Mouse (Mus musculus) embryo, embryonic 9.5 days (tissue): ENCODE measurements at regions not wholly inside any gene's neighbourhood (a gene's known extent, or its start where the extent isn't known, plus 50 kb on each side); places are given as distances from the start of the nearest gene placed in this dataset.

Experiments used
- DNase-seq: peaks from one replicate; pipeline ENCODE4 v3.0.0-alpha.2; 2017; ENCODE audit errors: extremely low spot score

- no peak for DNase-seq
Measured at GRCm38 (mm10) chr16:91156506-91156905, 61.6 kb upstream of the 4932438H23Rik start.

DNA sequence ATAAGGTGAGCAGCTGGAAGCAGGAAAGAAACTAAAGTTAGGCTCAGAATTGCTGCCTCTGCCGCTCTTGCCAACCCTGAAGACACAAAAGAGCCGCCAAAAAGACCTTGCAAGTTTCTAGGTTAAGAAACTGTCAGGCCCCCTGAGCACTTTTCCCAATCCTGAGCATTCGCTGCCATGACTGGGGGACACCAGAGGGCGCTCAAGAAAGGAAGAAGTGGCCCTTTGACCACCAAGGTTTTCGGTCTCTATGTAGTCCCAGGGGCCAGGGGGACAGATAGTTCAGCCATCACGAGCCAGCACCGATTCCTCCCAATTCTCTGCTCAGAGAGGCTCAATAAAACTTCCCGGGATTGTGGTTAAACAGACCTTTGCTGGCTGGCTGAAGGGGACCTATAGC is 64.6 kb upstream of the Olig2 start:
- DNase-seq, result peak; percentile 44

GRCm38 (mm10) chr16:91161616-91162015 is 63.6 kb upstream of the Olig2 start:
- DNase-seq, result no peak

DNA sequence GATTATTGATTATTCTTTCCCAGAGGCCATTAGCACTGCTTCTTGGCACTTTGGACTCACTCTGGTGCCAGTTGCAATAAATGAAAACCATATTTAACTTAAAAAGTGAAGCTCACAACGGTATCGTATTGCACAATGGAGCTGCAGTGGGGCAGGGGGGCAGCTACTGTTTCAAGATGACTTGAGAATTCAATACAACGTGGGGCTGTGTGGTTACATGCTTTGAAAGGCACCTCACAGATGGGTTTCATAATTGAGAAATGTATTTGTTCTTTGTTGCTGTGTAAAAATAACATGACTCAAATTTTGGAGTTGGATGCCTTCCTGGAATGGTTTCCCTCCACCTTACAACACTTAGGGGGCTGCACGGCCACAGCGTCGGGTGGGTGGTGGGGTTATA is 62.9 kb upstream of the Olig2 start:
- no peak for DNase-seq

DNA sequence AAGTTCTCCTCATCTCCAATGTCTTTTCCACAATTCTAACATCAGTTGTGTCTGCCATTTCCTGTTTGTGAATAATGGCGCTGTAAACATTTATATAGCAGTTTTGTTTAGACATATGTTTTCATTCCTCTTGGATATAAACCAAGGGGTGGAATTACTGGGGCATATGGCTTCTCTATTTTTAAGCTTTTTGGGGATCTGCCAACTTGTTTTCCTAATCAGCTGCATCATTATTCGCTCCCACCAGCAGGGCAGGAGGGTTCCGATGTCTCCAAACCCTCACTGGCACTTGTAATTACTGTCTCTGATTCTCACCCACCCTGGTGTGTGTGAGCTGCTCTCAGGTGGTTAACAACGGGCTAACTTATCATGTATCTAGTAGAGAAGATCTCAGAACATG is 59.4 kb upstream of the Olig2 start:
- DNase-seq, result no peak

GRCm38 (mm10) chr16:91166866-91167265 is 58.4 kb upstream of the Olig2 start:
- DNase-seq, result peak; percentile 19

DNA sequence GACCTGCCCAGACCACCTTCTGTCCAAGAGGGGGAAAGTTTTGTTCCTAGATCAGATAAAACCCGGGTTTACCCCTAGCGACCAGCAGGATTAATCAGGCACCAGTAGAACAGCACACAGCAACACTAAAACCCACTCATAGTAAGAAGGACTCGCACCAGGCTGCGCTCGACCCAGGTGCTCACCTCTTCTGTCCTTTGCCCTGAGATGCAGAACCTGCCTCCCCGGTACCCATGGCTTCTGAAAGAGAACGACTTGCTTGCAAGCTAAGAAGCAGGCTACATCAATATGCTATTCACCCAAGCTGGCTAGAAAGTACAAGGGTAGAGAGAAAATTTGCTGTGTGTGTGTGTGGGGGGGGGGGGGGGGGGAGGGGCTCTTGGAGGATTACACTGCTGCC is 56.9 kb upstream of the Olig2 start:
- peak; percentile 29 for DNase-seq

GRCm38 (mm10) chr16:91169829-91170228 is 55.4 kb upstream of the Olig2 start:
- DNase-seq, result peak; percentile 72

- DNase-seq, result no peak
Measured at GRCm38 (mm10) chr16:91171911-91172440, 53.3 kb upstream of the Olig2 start.

GRCm38 (mm10) chr16:91172510-91172909 is 52.7 kb upstream of the Olig2 start:
- DNase-seq, result no peak

GRCm38 (mm10) chr16:91173241-91173640 is 52.0 kb upstream of the Olig2 start:
- peak; percentile 32 for DNase-seq

GRCm38 (mm10) chr16:91173870-91174278 is 51.4 kb upstream of the Olig2 start:
- no peak for DNase-seq

DNA sequence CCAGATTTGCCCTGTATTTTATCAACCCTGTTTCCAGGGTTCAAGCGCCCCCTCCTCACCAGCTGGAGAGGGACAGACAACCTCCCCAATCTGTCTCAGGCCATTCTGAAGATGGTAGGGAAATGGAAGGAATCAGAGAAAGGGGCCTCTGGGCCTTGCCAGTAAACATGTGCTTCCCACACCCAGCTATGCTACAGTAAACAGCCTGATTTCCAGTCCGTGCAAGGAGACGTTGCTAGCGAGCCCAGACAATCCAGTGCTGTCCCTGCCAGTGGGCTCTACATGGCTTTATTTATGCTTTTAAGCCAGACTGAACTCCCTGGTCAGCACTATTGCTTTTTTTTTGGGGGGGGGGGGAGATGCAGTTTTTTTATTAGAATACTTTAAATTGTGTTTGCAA is 50.9 kb upstream of the Olig2 start:
- no peak for DNase-seq
